Mouse (Mus musculus): Measurements from ENCODE around the gene Lrriq4. TPM values are rescaled to one million over a fixed set of nuclear protein-coding genes. Genes with fewer than 3 reads are reported as not detected.

Lrriq4 gene
- 0.06 TPM in 1 of 2 replicates, not detected in the other for polyA plus RNA-seq (2012; rRNA removed)

- no peak for DNase-seq (ENCODE audit: low spot score)
Observed at GRCm38 (mm10) chr3:30644207-30644606, at the start of gene Lrriq4. Gene Lrriq4, plus strand, starts transcription at chr3:30644507.

- peak; percentile 34 for DNase-seq (ENCODE audit: low spot score)
Observed at GRCm38 (mm10) chr3:30595111-30595832, 49.0 kb upstream of the Lrriq4 start.

GRCm38 (mm10) chr3:30597271-30597670 is 47.0 kb upstream of the Lrriq4 start:
- DNase-seq (ENCODE audit: low spot score), result no peak

- peak; percentile 32 for DNase-seq (ENCODE audit: low spot score)
Observed at GRCm38 (mm10) chr3:30599711-30600545, 44.4 kb upstream of the Lrriq4 start, which contains the start of gene Actrt3. Gene Actrt3, minus strand, starts transcription at chr3:30599939.

- no peak for DNase-seq (ENCODE audit: low spot score)
Observed at GRCm38 (mm10) chr3:30600717-30601116, 43.6 kb upstream of the Lrriq4 start.

- peak; percentile 66 for DNase-seq (ENCODE audit: low spot score)
Observed at GRCm38 (mm10) chr3:30601175-30601574, 43.1 kb upstream of the Lrriq4 start.

- no peak for DNase-seq (ENCODE audit: low spot score)
Observed at GRCm38 (mm10) chr3:30601610-30602064, 42.7 kb upstream of the Lrriq4 start.

- peak; percentile 97 for DNase-seq (ENCODE audit: low spot score)
Observed at GRCm38 (mm10) chr3:30602065-30602739, 42.1 kb upstream of the Lrriq4 start, which contains the start of gene Mynn. Gene Mynn, plus strand, starts transcription at chr3:30602065.

GRCm38 (mm10) chr3:30602740-30603098 is 41.6 kb upstream of the Lrriq4 start:
- no peak for DNase-seq (ENCODE audit: low spot score)

- DNase-seq (ENCODE audit: low spot score), result no peak
Observed at GRCm38 (mm10) chr3:30603256-30603655, 41.1 kb upstream of the Lrriq4 start.

GRCm38 (mm10) chr3:30608999-30609398 is 35.3 kb upstream of the Lrriq4 start:
- DNase-seq (ENCODE audit: low spot score), result no peak

- DNase-seq (ENCODE audit: low spot score), result no peak
Observed at GRCm38 (mm10) chr3:30610930-30611329, 33.4 kb upstream of the Lrriq4 start.

GRCm38 (mm10) chr3:30620132-30620531 is 24.2 kb upstream of the Lrriq4 start:
- DNase-seq (ENCODE audit: low spot score), result no peak

GRCm38 (mm10) chr3:30633681-30634080 is 10.6 kb upstream of the Lrriq4 start:
- no peak for DNase-seq (ENCODE audit: low spot score)

GRCm38 (mm10) chr3:30635629-30636028 is 8.7 kb upstream of the Lrriq4 start:
- DNase-seq (ENCODE audit: low spot score), result no peak

GRCm38 (mm10) chr3:30646761-30647160 is 2.5 kb downstream of the Lrriq4 start:
- no peak for DNase-seq (ENCODE audit: low spot score)

GRCm38 (mm10) chr3:30647440-30648090 is 3.3 kb downstream of the Lrriq4 start, which contains the start of gene Lrrc34:
Gene Lrrc34, minus strand, starts transcription at chr3:30647869.
- DNase-seq (ENCODE audit: low spot score), result no peak

GRCm38 (mm10) chr3:30648466-30648865 is 4.2 kb downstream of the Lrriq4 start:
- DNase-seq (ENCODE audit: low spot score), result no peak

GRCm38 (mm10) chr3:30650062-30650841 is 5.9 kb downstream of the Lrriq4 start:
- DNase-seq (ENCODE audit: low spot score), result no peak

GRCm38 (mm10) chr3:30655937-30656336 is 11.6 kb downstream of the Lrriq4 start:
- no peak for DNase-seq (ENCODE audit: low spot score)

GRCm38 (mm10) chr3:30658486-30658885 is 14.2 kb downstream of the Lrriq4 start:
- no peak for DNase-seq (ENCODE audit: low spot score)
